Mouse (Mus musculus) lung, adult 2 months (tissue): Measurements from ENCODE around the gene Cmtm4.

Experiments used
- CTCF ChIP-seq: fragments of 200-500 bp; IDR thresholded peaks from 2 replicates; pipeline ENCODE4 v1.5.1; 2011; ENCODE audit warnings: mild to moderate bottlenecking, low read length, control low read depth; ENCODE audit not compliant: insufficient read depth
- POLR2A ChIP-seq: fragments of 200-500 bp; IDR thresholded peaks from 2 replicates; pipeline ENCODE4 v1.6.1; 2011; ENCODE audit warnings: low read depth, mild to moderate bottlenecking, control low read depth, low read length, borderline replicate concordance; ENCODE audit errors: extremely low read depth

- TF ChIP-seq POLR2A (no peak), CTCF (no peak)
Measured at GRCm38 (mm10) chr8:104337890-104338289, 57.7 kb downstream of the Cmtm4 start.
